30 mouse cellular contexts compared by ENCODE assay signal in genomic region chr3:33616871-33617270, GRCm38 (mm10).
DNase-seq lines count a peak whose midpoint lies in the region; ATAC-seq and TF ChIP-seq lines count a peak whose summit lies in the region.
"Had no signal": no experiment of that assay in that cellular context is flagged by ENCODE, and none has a peak within 500 bp of the region (broad histone marks: within the 10 kb centered on the region; RNA-seq: fewer than 3 reads in every experiment).

No protein-coding gene starts in this region.

- H3K36me3 ChIP-seq in embryonic facial prominence, embryonic 14.5 days (ENCODE audit: control insufficient read depth, insufficient read depth, low read length) = no peaks in the 10 kb centered on the region
- no peaks in the 10 kb centered on the region for H3K36me3 ChIP-seq in embryonic facial prominence, embryonic 10.5 days (replicated peaks)
- no peaks in the 10 kb centered on the region for H3K36me3 ChIP-seq in limb, embryonic 12.5 days
- no peaks in the 10 kb centered on the region for H3K36me3 ChIP-seq in limb, embryonic 14.5 days (ENCODE audit: control insufficient read depth, insufficient read depth, low read length)
- H3K36me3 ChIP-seq: embryonic facial prominence, embryonic 12.5 days; embryonic facial prominence, embryonic 15.5 days; forebrain, embryonic 10.5 days; forebrain, embryonic 12.5 days; G1E had no signal

- DNase-seq in embryonic facial prominence, embryonic 14.5 days (ENCODE audit: low spot score) = peak; percentile 11
- DNase-seq in embryonic facial prominence, embryonic 10.5 days (ENCODE audit: low spot score) = no peak
- DNase-seq in forelimb bud, embryonic 11.5 days (ENCODE audit: low read depth, low spot score) = peak; percentile 20
- no peak for DNase-seq in limb, embryonic 14.5 days (ENCODE audit: low spot score)
- no peak for DNase-seq in adipocyte (ENCODE audit: low spot score)
- no peak for DNase-seq in gastrocnemius, adult 8-10 months (ENCODE audit: low spot score in 2 of 2)
- DNase-seq: adrenal gland, adult 2 months; adrenal gland, postnatal 10 days; adrenal gland, postnatal 25 days; B cell, adult 2 months; cerebellum, adult 11 months; cerebellum, adult 18-20 months; cerebellum, adult 8-10 months; cerebellum, adult 9-11 months; cerebellum, postnatal 14 days; cerebellum, postnatal 36 days; embryo, embryonic 11 days had no signal

- no peak overlapping the region for H3K9ac ChIP-seq in embryonic facial prominence, embryonic 14.5 days (ENCODE audit: low read depth, low read length)
- no peak overlapping the region for H3K9ac ChIP-seq in limb, embryonic 12.5 days (replicated peaks)
- H3K9ac ChIP-seq in limb, embryonic 14.5 days (ENCODE audit: low read depth, low read length, severe bottlenecking) = no peak overlapping the region
- H3K9ac ChIP-seq: embryonic facial prominence, embryonic 12.5 days; embryonic facial prominence, embryonic 15.5 days; forebrain, embryonic 12.5 days had no signal

- H3K9me3 ChIP-seq in embryonic facial prominence, embryonic 14.5 days (ENCODE audit: control insufficient read depth, low read length) = no peaks in the 10 kb centered on the region
- H3K9me3 ChIP-seq in embryonic facial prominence, embryonic 10.5 days = no peaks in the 10 kb centered on the region
- H3K9me3 ChIP-seq in limb, embryonic 12.5 days = no peaks in the 10 kb centered on the region
- H3K9me3 ChIP-seq in limb, embryonic 14.5 days (ENCODE audit: control insufficient read depth, low read length) = no peaks in the 10 kb centered on the region
- H3K9me3 ChIP-seq: embryonic facial prominence, embryonic 12.5 days; embryonic facial prominence, embryonic 15.5 days; forebrain, embryonic 10.5 days; forebrain, embryonic 12.5 days; G1E had no signal

- ATAC-seq in embryonic facial prominence, embryonic 14.5 days (ENCODE audit: low read depth) = no peak
- peak; percentile 80 for ATAC-seq in limb, embryonic 12.5 days (ENCODE audit: insufficient number of reproducible peaks, insufficient read depth, low FRiP score, low TSS enrichment, low read depth)
- ATAC-seq in limb, embryonic 14.5 days (ENCODE audit: low FRiP score, low read depth) = peak; percentile 34; the same call in 1 of the 2 replicates
- ATAC-seq: activated CD4-positive, CD25-positive, alpha-beta regulatory T cell, adult 4 months; CD4-positive, CD25-positive, alpha-beta regulatory T cell, adult 4 months; forebrain, embryonic 14.5 days; forebrain, embryonic 16.5 days; Patski had no signal

- no peak for TF ChIP-seq POLR2A in limb, embryonic 14.5 days (IDR thresholded peaks at IDR 0.05; ENCODE audit: borderline replicate concordance, extremely low read depth, insufficient read depth, insufficient read length)

- no peak overlapping the region for H3K4me2 ChIP-seq in embryonic facial prominence, embryonic 14.5 days (ENCODE audit: low read depth, low read length)
- H3K4me2 ChIP-seq in limb, embryonic 12.5 days = no peak overlapping the region
- no peak overlapping the region for H3K4me2 ChIP-seq in limb, embryonic 14.5 days (replicated peaks; ENCODE audit: low read depth, low read length, severe bottlenecking)
- H3K4me2 ChIP-seq: embryonic facial prominence, embryonic 12.5 days; embryonic facial prominence, embryonic 15.5 days; forebrain, embryonic 12.5 days had no signal

- no peaks in the 10 kb centered on the region for H3K27me3 ChIP-seq in embryonic facial prominence, embryonic 14.5 days (replicated peaks; ENCODE audit: control insufficient read depth, insufficient read depth, low read length)
- H3K27me3 ChIP-seq in embryonic facial prominence, embryonic 10.5 days (replicated peaks; ENCODE audit: low read depth, poor library complexity, severe bottlenecking) = no peaks in the 10 kb centered on the region
- no peaks in the 10 kb centered on the region for H3K27me3 ChIP-seq in limb, embryonic 12.5 days
- H3K27me3 ChIP-seq in limb, embryonic 14.5 days (ENCODE audit: control insufficient read depth, insufficient read depth, low read length) = no peaks in the 10 kb centered on the region
- H3K27me3 ChIP-seq: CH12.LX; embryonic facial prominence, embryonic 12.5 days; embryonic facial prominence, embryonic 15.5 days; forebrain, embryonic 12.5 days; Patski had no signal

- no peak overlapping the region for H3K27ac ChIP-seq in embryonic facial prominence, embryonic 14.5 days (replicated peaks; ENCODE audit: low read depth, low read length)
- no peak overlapping the region for H3K27ac ChIP-seq in embryonic facial prominence, embryonic 10.5 days (replicated peaks)
- no peak overlapping the region for H3K27ac ChIP-seq in limb, embryonic 12.5 days
- H3K27ac ChIP-seq in limb, embryonic 14.5 days (replicated peaks; ENCODE audit: low read depth, low read length) = no peak overlapping the region
- H3K27ac ChIP-seq: embryonic facial prominence, embryonic 12.5 days; embryonic facial prominence, embryonic 15.5 days; forebrain, embryonic 10.5 days; forebrain, embryonic 12.5 days had no signal

- H3K4me1 ChIP-seq in embryonic facial prominence, embryonic 14.5 days (ENCODE audit: control insufficient read depth, insufficient read depth, low read length) = no peaks in the 10 kb centered on the region
- H3K4me1 ChIP-seq in embryonic facial prominence, embryonic 10.5 days = no peaks in the 10 kb centered on the region
- no peaks in the 10 kb centered on the region for H3K4me1 ChIP-seq in limb, embryonic 12.5 days (replicated peaks)
- no peaks in the 10 kb centered on the region for H3K4me1 ChIP-seq in limb, embryonic 14.5 days (ENCODE audit: control insufficient read depth, insufficient read depth, low read length)
- H3K4me1 ChIP-seq: embryonic facial prominence, embryonic 12.5 days; embryonic facial prominence, embryonic 15.5 days; forebrain, embryonic 10.5 days; forebrain, embryonic 12.5 days had no signal

- H3K4me3 ChIP-seq in embryonic facial prominence, embryonic 14.5 days (ENCODE audit: low read depth, low read length) = no peak overlapping the region
- H3K4me3 ChIP-seq in embryonic facial prominence, embryonic 10.5 days = no peak overlapping the region
- no peak overlapping the region for H3K4me3 ChIP-seq in limb, embryonic 12.5 days (replicated peaks)
- H3K4me3 ChIP-seq in limb, embryonic 14.5 days (replicated peaks; ENCODE audit: low read length) = no peak overlapping the region
- H3K4me3 ChIP-seq: embryonic facial prominence, embryonic 12.5 days; embryonic facial prominence, embryonic 15.5 days; erythroblast, embryonic 14.5 days; forebrain, embryonic 10.5 days; forebrain, embryonic 12.5 days had no signal

- WGBS in embryonic facial prominence, embryonic 14.5 days = 44% methylated on average over 1 of the region's 1 CpGs
- WGBS in embryonic facial prominence, embryonic 10.5 days = 69% methylated on average over 1 of the region's 1 CpGs
- WGBS in limb, embryonic 12.5 days = 29% methylated on average over 1 of the region's 1 CpGs
- 38% methylated on average over 1 of the region's 1 CpGs for WGBS in limb, embryonic 14.5 days

Comparison
In these comparisons a context has a peak if more than half of its experiments do, and no peak if none do; other contexts are left out.
1. DNase-seq: peak in embryonic facial prominence, embryonic 14.5 days (single experiment) and forelimb bud, embryonic 11.5 days (single experiment); none in embryonic facial prominence, embryonic 10.5 days (single experiment), limb, embryonic 14.5 days (single experiment), adipocyte (single experiment) and gastrocnemius, adult 8-10 months (0 of 2).